8 mouse cellular contexts compared by ENCODE assay signal in genomic region chr2:130838131-130838530, GRCm38 (mm10).
DNase-seq lines count a peak whose midpoint lies in the region; ATAC-seq lines count a peak whose summit lies in the region.

No protein-coding gene starts in this region.

- no peak for DNase-seq in heart, postnatal 25 days (ENCODE audit: low spot score)
- peak; percentile 57 for DNase-seq in cerebellum, adult 9-10 months
- no peak for DNase-seq in hindbrain, embryonic 10.5 days (ENCODE audit: low spot score)
- DNase-seq in frontal cortex, adult 2 months (ENCODE audit: extremely low spot score in 1 of 2, low spot score in 1 of 2), result no peak
- no peak for DNase-seq in thymus, postnatal 14 days

- H3K4me2 ChIP-seq in heart, embryonic 15.5 days, result peak overlapping the region; percentile 62
- peak overlapping the region; percentile 68 for H3K4me2 ChIP-seq in midbrain, embryonic 12.5 days (replicated peaks)

- no peak for ATAC-seq in heart, embryonic 15.5 days (replicated peaks; ENCODE audit: insufficient number of reproducible peaks, insufficient read depth, low FRiP score, low read depth)
- no peak for ATAC-seq in midbrain, embryonic 12.5 days (ENCODE audit: low FRiP score, low read depth)
- ATAC-seq in monocyte, adult 5-6 weeks (replicated peaks; ENCODE audit: insufficient number of reproducible peaks, low FRiP score, low TSS enrichment, poor library complexity, severe bottlenecking), result no peak

- 0 out of 2 replicates have a peak overlapping the region, but pooled peaks have one; percentile 92 for H3K9ac ChIP-seq in heart, embryonic 15.5 days
- H3K9ac ChIP-seq in midbrain, embryonic 12.5 days (replicated peaks), result peak overlapping the region; percentile 87; the same call in 1 of the 2 replicates

- H3K27me3 ChIP-seq in heart, embryonic 15.5 days, result no peaks in the 10 kb centered on the region
- peaks cover 2% of the 10 kb centered on the region; the same call in 1 of the 2 replicates for H3K27me3 ChIP-seq in hindbrain, embryonic 10.5 days (ENCODE audit: insufficient read depth, poor library complexity, severe bottlenecking)
- no peaks in the 10 kb centered on the region for H3K27me3 ChIP-seq in midbrain, embryonic 12.5 days

- H3K27ac ChIP-seq in heart, embryonic 15.5 days, result peak overlapping the region; percentile 92
- H3K27ac ChIP-seq in hindbrain, embryonic 10.5 days, result no peak overlapping the region
- no peak overlapping the region for H3K27ac ChIP-seq in midbrain, embryonic 12.5 days (replicated peaks)

- no peaks in the 10 kb centered on the region for H3K9me3 ChIP-seq in heart, embryonic 15.5 days (replicated peaks)
- no peaks in the 10 kb centered on the region for H3K9me3 ChIP-seq in hindbrain, embryonic 10.5 days
- no peaks in the 10 kb centered on the region for H3K9me3 ChIP-seq in midbrain, embryonic 12.5 days

- peaks cover 20% of the 10 kb centered on the region; the same call in 1 of the 2 replicates for H3K36me3 ChIP-seq in heart, embryonic 15.5 days
- peaks cover 23% of the 10 kb centered on the region for H3K36me3 ChIP-seq in hindbrain, embryonic 10.5 days
- H3K36me3 ChIP-seq in midbrain, embryonic 12.5 days, result peaks cover 14% of the 10 kb centered on the region; the same call in 1 of the 2 replicates

- H3K4me3 ChIP-seq in heart, embryonic 15.5 days, result peak overlapping the region; percentile 90
- H3K4me3 ChIP-seq in hindbrain, embryonic 10.5 days, result peak overlapping the region; percentile 99; the same call in 1 of the 2 replicates
- peak overlapping the region; percentile 68 for H3K4me3 ChIP-seq in midbrain, embryonic 12.5 days

- peaks cover 16% of the 10 kb centered on the region for H3K4me1 ChIP-seq in heart, embryonic 15.5 days (replicated peaks)
- H3K4me1 ChIP-seq in hindbrain, embryonic 10.5 days (replicated peaks), result peaks cover 26% of the 10 kb centered on the region
- H3K4me1 ChIP-seq in midbrain, embryonic 12.5 days, result peaks cover 20% of the 10 kb centered on the region

- intact Hi-C loops in heart, postnatal 25 days (cut with DNase I), result loop anchor here (2.0 kb wide), 1 partner anchor 69 kb away; the partner anchor contains the start of genes 4930402H24Rik and Atrn

- 48% methylated on average over 1 of the region's 1 CpGs for WGBS in heart, embryonic 15.5 days
- 91% methylated on average over 1 of the region's 1 CpGs for whole genome bisulfite sequencing in hindbrain, embryonic 10.5 days
- 93% methylated on average over 1 of the region's 1 CpGs for WGBS in midbrain, embryonic 12.5 days
